Mouse (Mus musculus): ENCODE data around the gene Fuz.
"Not testable (repeated sequence)": the region's sequence is repeated elsewhere in the genome, so short reads cannot be mapped to it uniquely, and the experiment has no call there.

Fuz gene

DNA sequence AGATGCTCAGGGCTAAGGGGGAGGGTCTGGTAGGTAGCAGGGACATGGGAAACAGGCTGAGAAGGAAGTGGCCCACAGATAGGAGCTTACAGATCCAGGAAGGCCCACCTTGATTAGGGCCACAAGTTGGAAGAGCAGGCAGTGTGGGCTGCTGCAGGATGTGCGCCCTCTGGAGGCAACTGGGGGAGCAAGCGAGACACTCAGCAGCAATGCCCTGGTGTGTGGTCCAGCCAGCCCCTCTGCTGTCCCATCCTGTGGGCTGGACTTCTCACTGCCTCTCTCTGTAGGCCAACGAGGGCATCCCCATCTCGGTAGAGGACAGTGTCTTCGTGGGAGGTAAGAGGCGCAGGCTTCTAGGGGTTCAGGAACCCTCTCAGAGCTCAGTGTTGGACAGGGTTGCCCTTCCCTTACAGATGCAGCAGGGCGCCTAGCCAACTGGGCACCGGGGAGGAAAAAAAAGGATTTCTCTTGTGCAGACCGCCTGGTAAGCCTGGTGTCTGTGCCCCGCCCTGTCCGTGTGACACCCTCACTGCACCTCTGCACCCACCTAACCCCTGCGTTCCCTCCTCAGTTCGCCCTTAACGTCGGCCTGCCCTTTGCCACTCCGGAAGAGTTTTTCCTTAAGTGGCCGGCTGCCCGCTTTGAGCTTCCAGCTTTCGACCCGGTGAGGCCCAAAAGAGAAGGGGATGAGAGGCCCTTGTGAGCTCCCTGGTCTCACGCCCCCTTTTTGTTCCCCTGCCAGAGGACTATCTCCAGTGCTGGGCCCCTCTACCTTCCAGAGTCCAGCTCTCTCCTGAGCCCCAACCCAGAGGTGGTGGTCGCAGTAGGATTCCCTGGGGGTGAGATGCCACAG is 35.1 kb upstream of the Fuz start:
- DNase-seq (ENCODE audit: low spot score in 2 of 2), result peak; percentile 76 to 92

DNA sequence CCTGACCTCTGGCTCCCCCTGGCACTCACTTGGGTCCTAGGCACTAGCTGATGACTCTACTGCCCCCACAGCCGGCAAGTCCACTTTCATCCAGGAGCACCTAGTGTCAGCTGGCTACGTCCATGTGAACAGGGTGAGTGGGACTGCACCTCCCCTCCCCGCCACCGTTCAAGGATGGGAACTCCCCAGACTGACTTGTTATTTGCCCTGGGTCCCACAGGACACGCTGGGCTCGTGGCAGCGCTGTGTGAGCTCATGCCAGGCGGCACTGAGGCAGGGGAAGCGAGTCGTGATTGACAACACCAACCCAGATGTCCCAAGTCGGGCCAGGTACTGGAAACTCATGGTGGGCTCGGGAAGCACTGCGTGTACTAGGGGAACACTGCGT is 34.5 kb upstream of the Fuz start:
- no peak for DNase-seq (ENCODE audit: low spot score in 2 of 2)

DNA sequence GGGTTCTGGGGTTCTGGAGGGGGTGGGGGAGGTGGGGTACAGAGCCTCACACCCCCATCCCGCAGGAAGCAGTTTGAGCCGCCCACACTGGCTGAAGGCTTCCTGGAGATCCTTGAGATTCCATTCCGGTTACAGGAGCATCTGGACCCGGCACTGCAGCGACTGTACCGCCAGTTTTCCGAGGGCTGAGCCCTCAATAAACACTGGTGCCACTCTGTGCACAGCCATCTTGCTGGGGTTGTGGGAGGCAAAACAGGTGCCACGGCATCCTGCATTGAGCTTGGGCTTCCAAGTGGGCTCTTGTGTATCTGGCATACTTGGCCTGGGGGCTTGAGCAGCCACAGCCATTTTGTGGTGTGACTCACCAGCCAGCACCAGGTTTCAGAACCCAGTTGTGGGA is 33.4 kb upstream of the Fuz start:
- no peak for DNase-seq (ENCODE audit: low spot score in 2 of 2)

DNA sequence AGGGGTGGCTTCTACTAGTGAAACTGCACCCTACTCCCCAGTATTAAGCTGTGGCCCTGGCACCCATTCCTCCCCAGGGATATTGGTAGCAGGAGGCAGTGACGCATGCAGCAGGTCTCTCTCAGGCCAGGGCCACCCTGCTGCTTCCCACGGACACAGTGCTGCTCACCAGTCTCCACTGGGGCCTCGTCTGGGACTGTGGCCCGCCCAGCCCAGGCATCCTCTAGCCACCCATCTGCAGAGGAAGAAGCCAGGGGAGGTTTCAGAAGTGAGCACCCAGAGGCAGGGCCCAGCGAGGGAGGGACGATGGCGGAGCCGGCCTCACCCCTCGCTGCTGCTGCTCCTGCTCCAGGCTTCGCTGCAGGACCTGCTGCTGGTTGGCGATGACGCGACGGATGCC is 32.7 kb upstream of the Fuz start:
- no peak for DNase-seq (ENCODE audit: low spot score in 2 of 2)

DNA sequence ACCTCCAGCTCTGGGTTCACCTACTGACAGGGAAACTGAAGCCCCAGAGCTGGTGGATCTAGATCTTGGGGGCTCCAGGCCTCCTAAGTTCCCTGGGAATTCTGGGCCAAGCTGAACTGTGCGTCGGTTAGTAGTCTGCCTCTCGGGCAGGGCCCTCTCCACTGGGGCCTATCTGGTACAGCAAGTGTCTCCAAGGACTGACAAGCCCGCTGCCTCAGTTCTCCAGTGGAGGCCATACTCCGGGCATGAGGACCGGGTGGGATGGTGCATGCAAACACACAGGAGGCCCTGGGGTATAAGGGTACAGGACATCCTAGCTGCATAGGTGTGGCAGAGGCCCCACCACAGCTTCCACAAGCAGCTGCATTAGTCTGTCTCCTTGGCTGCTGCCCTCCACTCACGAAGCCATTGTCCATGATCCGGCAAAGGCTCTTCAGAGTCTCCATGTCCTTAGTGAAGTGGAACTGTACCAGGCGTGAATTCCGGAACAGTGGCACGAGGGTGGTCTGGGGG is 31.8 kb upstream of the Fuz start:
- DNase-seq (ENCODE audit: low spot score in 2 of 2), result no peak

DNA sequence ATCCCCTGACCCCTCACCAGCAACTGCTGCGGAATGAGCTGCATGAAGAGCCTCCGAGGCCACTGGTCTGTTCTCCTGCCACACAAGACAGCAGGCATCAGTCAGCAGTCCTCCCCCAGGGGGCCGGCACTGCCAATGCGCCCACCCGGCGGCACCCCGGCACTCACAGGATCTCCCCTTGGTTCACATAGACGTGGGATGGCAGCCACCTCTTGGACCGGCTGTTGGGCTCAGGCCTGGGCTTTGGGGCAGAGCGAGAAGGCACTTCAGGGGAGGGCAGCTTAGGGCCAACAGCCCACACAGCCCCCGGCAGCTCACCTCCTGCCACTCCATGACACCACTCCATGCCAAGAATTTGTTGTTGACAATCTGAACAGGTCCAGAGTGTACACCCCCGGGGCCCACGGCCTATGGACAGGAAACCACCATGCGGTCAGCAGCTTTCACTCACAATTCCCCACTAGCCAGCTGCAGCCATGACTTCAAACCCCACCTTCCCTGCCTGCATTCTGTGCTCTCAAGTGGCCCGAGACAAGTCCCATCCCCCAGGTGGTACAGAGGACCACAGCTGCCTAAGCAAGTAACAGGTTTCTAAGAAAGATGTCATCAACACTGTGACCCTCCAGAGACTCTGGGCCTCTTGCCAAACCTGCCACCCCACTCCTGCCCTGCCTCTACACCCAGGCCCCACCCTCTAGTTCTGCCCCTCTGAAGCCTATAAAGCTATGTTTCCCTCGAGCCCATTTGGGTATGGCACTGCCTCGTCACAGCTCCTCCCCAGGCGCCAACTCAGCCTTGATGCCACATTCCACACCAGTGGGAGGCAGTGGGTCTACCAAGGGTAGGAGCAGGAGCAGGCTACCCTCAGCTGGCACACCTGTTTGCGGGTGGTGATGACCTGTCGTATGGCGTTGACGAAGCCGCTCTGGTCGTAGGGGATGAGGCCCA is 31.0 kb upstream of the Fuz start:
- DNase-seq (ENCODE audit: low spot score in 2 of 2), result no peak

DNA sequence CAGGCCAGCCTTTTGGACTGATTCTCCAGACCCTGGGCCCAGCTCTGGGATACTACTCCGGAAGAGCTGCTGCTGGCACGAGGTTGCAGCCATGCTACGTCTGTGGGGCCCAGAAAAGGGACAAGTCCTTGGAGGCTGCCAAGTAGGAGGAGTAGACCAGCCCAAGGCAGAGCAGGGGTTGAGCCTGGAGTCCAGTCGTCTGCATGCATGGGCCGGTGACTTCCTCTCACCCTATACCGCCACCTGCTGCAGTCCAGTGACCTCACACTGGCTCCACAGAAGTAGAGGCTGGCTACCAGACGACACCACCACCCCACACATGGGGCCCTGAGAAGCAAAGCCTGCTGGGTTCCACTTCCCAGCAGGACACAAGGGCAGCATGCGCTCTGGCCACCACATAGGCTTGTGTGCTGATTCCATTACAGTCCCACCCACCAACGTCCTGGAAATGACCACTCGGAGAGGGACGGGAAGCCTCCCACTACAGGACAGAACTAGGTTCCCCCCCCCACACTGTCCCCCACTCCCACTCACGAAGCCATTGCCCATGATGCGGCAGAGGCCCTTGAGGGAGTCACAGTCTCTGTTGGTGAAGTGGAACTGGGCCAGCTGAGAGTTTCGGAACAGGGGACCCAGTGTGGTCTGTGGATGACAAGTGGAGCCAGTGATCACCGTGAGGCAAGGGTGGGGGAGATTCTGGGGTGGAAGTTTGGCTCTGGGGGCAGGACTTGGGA is 29.4 kb upstream of the Fuz start:
- peak; percentile 64 to 77 for DNase-seq (ENCODE audit: low spot score in 2 of 2)

DNA sequence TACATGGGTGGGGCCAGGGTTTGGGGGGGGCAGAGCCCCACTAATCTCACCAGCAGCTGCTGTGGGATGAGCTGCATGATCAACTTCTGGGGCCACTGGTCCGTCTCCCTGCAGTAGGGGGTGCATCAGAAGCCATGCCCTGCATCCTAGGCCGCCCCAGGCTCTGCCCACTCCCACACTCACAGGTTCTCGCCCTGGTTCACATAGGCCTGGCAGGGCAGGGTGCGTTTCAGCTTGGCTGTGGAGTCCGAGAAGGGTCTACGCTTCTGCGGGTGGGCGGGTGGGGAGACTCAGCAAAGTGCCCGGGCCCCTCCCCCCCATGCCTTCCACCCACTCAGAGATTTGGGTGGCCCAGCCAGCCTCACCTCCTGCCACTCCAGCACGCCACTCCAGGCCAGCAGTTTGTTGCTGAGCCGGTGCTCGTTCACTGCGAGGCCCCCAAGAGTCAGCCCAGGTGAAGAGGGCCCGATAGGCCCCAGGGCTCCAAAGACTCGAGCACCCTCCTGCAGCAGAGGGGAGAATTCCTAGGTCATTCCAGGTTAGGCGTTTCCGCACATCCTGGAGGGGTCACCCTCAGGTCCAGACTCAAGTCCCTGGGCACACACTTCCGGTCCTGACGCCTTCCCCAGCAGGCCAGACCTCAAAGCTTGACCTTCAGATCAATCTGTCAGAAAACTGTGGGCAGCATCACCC is 28.7 kb upstream of the Fuz start:
- no peak for DNase-seq (ENCODE audit: low spot score in 2 of 2)

DNA sequence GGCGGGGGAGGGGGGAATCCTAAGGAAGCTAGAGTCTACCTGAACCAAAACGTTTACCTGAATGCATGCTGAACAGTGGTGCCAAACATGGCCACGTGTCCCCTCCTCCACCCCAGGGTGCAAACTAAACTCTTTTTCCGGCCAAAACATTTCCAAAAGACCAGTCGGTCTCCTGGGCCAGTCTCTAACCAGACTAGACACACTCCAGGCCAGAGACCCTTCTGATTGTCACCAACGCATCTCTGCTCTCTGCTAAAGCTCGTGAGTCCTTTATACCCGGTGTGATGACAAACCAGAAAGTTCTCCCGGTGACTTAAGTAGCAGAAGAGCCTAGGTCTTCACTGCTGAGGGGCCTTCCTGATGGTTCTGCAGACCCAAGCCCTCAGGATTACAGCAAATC is 28.1 kb upstream of the Fuz start:
- no peak for DNase-seq (ENCODE audit: low spot score in 2 of 2)

DNA sequence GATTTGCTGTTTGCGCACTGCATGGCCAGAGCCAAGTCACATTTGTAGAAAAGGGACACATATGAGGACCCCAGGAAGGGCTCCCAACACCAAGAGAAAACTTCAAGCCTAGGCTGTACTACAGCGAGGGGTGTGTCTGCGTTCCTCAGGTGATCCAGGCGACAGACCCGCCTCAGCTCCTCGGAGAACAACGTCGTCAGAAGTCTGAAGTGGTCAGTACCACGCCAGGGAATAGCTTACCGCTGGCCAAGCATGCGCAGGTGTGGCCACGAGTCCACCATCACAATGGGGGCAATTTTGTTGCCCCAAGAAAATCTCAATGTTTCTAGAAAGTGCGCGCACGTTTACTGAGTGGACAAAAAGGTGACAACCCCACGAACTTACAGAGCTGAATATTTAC is 27.4 kb upstream of the Fuz start:
- no peak for DNase-seq (ENCODE audit: low spot score in 2 of 2)

DNA sequence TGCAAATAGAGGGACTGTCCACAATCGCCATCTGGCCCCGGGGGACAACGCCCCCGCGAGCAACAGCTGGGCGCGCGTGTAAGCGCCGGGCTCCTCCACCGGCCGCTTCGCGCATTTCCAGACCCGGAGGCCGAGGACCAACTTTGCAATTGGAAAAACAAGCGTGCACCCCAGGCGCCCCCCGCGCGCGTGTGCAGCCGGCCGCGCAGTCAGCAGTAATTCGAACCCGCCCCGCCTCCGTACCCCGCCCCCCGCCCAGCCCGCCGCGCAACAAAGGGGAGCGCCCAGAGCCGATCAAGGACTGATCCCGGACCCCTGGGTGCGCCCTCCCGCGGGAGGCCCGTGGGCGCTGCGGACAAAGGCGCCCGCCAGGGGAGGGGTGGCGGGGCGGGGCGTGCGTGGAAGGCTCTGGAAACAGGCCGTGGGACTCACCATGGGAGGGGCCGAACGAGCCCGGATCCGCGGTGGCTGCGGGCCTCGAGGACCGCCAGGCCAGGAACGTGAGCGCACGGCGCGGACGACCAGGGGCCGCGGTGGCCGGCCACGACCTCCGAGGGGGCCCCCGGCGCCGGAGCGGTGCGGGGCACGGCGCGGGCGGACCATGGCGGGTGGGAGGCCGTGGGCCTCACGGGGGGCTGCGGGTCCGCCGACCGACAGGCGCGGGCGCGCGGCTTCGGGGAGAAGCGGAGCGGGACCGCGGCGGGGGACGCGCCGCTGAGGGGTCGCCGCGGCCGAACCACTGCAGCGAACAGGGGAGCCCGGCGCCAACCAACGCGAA is 26.8 kb upstream of the Fuz start:
- peak; percentile 47 to 77 for DNase-seq (ENCODE audit: low spot score in 2 of 2)

DNA sequence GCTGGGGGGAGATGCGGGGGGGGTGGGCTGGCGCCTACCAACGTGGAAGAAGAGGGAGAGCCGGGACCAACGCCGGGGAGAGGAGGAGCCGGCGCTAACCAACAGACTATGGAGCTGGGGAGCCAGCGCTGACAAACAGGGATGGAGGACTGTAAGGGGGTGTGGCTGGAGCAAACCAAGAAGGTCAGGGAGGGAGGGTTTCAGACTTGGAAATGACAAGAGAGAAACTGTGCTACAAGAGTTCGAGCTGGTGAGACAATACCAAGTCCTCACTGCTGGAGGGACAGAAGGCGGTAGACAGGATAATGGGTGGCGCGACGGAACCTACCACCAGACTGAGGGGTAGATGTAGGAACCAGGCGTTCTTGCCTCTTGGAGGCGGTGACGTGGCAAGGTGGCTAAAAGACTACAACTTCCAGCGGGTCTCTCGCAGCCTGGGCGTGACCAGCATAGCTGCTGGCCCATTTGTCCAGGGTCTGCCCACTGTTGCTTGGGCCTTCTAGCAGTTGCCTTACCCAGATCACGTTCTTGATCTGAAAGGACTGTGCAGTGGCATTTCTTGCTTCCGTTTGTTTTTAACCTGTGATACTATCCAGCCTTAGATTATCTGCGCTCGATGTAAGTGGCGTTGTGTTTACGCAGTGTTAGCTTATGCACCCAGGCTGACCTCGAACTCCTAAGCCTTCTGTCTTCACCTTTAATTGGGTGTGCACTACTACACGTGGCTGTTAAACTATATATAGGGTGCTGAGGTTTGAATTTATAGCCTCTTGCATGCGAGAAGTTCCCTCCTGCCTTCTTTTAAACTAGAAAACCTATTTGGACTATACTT is 26.0 kb upstream of the Fuz start, which contains the start of gene Ptov1:
TSS of gene Ptov1 (minus strand) at position 92 of the 832 bp plus-strand sequence.
- DNase-seq (ENCODE audit: low spot score in 2 of 2), result peak; percentile 77 to 84

DNA sequence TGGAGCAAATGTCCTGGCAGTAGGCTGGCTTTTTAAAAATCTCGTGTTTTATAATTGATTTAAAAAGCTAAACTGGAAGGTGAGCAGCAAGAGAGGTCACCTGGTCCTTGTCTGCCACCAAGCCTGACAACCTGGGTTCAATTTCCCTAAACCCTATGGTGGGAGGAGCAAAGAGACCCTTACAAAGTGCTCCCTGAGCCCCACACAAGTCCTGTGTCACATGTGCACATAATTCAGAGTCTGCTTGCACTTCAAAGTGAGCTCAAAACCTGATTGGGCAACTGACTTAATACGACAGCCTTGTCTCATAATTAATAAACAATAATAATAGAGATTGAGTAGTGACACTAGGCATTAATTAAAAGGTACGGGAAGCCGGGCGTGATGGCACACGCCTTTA is 25.3 kb upstream of the Fuz start:
- no peak for DNase-seq (ENCODE audit: low spot score in 2 of 2)

DNA sequence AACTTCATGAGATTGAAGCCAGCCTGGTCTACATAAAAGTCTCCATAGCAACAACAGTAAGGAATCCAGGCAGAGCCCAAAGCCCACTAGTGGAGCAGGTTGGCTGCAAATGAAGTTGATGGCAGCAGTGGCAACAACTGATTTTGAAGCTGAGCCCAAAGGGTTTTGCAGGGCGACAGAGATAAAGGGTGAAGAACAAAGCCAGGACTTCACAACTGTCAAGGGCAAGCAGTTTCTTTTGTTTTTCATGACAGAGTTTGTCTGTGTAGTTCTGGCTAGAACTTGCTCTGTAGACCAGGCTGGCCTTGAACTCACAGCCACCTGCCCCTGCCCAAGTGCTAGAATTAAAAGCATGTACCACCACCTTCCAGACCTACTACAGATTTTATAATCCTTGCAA is 24.7 kb upstream of the Fuz start:
- DNase-seq (ENCODE audit: low spot score in 2 of 2), result no peak

DNA sequence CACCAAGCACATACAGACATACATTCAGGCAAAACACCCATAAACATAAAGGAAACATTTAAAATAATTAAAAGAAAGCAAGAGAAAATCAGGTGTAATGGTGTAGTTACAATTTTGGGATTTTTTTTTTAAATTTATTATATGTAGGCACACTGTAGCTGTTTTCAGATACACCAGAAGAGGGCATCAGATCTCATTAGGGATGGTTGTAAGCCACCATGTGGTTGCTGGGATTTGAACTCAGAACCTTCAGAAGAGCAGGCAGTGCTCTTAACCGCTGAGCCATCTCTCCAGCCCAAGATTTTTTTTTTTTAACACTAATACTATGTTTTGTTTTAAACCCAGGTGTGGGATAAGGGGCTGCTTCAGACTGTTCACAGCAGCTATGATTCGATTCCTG is 24.1 kb upstream of the Fuz start:
- DNase-seq (ENCODE audit: low spot score in 2 of 2), result not testable (repeated sequence)

DNA sequence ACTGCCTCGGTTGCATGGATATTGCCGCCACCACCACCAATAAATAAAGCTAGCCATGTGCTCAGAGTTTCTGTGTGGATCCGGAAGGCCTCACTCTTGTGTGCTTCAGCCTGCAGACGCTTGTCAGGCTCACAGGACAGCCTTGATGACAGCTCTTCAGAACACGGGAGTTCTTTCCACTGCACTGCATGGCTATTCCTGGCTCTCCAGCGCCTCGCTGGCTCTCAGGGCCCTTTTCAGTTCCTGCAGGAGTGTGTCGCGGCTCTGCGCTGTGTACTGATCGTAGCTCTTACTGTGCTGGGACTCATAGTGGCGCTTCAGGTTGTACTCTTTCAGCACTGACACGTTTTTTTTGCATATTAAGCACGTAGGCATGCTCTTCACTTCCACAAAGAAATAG is 18.0 kb upstream of the Fuz start:
- no peak for DNase-seq (ENCODE audit: low spot score in 2 of 2)

DNA sequence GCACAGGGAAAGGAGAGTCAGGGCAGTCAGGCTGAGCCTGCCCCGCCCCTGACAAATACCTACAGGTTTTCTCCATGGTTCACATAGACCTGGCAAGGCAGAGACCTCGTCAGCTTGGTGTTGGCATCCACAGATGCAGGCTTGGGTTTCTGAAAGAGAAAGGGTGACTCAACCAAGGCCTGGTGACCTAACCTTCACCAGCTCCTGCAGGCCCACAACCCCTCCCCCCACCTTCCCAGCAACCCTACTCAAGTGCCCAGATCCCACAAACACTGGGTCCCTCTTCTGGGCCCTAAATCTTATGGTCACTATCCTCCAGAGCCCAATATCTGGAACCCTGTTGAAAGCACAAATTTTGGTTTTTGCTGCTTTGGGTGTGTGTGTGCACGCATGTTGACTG is 12.8 kb upstream of the Fuz start:
- no peak for DNase-seq (ENCODE audit: low spot score in 2 of 2)

DNA sequence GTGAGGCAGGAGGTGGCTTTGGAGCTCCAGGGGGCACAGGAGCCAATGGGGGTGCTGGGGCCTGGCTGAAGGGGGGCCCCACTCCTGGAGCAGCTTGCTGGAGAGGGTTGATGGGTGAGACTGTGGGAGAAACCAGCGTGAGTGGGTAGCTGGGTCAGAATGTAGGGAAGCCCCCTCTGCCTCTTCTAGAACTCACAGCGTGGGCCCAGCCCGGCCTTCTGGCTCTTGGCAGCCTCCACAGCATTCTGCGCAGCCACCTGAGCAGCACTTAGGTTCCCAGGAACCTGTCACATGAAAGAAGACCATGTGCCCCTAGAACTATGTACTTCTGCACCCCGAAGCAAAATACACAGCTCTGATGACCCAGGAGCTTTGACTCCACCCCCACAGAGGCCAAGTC is 11.2 kb upstream of the Fuz start:
- no peak for DNase-seq (ENCODE audit: low spot score in 2 of 2)

DNA sequence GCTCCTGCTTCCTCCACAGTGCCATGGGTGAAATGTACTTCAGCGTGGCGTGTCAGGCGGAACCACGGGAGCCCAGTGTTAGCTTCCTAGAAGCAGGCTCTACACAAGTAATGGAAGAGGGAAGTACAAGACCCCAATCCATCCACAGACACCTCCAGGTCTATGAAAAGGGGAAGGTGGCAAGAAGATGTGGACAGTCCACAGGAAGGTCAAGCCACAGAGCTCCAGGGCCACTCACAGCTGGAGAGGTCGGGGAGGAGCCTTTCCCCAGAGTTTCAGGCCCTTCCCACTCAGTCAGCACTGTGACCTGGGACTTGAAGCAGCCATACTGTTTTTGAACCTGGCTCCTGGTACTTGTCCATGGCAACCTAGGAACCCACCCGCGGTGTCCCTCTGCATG is 8.9 kb upstream of the Fuz start:
- DNase-seq (ENCODE audit: low spot score in 2 of 2), result no peak

Measured in spleen, postnatal 4 days (tissue).